Mouse (Mus musculus) left cerebral cortex, postnatal 10 days (tissue): Measurements from ENCODE around the gene Mettl17. TPM values are rescaled to one million over a fixed set of nuclear protein-coding genes. Genes with fewer than 3 reads are reported as not detected.
"Not testable (repeated sequence)": the region's sequence is repeated elsewhere in the genome, so short reads cannot be mapped to it uniquely, and the experiment has no call there.

ENCODE experiments used
- DNase-seq, 2 experiments: peaks; one replicate each; pipeline ENCODE4 v3.0.0; 2021 to 2022; ENCODE audit warnings: low spot score in 2 of 2, mixed read lengths in 1 of 2; ENCODE audit errors: extremely low spot score in 1 of 2
- intact Hi-C: fragments of 180-260 bp; cut with DNase I; formaldehyde crosslinking; loops from one replicate; pipeline ENCODE4 v1.15.1; 2025
- total RNA-seq, 2 experiments: library from RNA; stranded (reverse); gene quantifications; 2 replicates each; pipeline ENCODE4 v1.2.3; 2021

Mettl17 gene
- total RNA-seq: 10 to 100 TPM; 35.5 to 42.4 TPM

- intact Hi-C loops: loop anchor here (5.0 kb wide), 2 partner anchors 118 to 138 kb away; partner anchors contain the start of gene Zfp219
- DNase-seq: peak; percentile 94 to 96
Observed at GRCm38 (mm10) chr14:51884598-51885331, at the start of gene Mettl17. TSS of gene Mettl17 (plus strand) at chr14:51884842.

- DNase-seq, intact Hi-C loops: not testable (repeated sequence)
Observed at GRCm38 (mm10) chr14:51838480-51838879, 46.2 kb upstream of the Mettl17 start.

- no peak for DNase-seq
- intact Hi-C loops: loop anchor here (10.0 kb wide), 1 partner anchor 57 kb away; no protein-coding TSS in a partner anchor
Observed at GRCm38 (mm10) chr14:51842250-51842649, 42.4 kb upstream of the Mettl17 start.

- DNase-seq: no peak
- intact Hi-C loops: loop anchor here (10.0 kb wide), 1 partner anchor 58 kb away; no protein-coding TSS in a partner anchor
Observed at GRCm38 (mm10) chr14:51842781-51843180, 41.9 kb upstream of the Mettl17 start.

GRCm38 (mm10) chr14:51843882-51844281 lies 40.8 kb upstream of the Mettl17 start:
- DNase-seq: no peak
- intact Hi-C loops: loop anchor here (10.0 kb wide), 1 partner anchor 59 kb away; no protein-coding TSS in a partner anchor

GRCm38 (mm10) chr14:51846566-51846965 lies 38.1 kb upstream of the Mettl17 start:
- DNase-seq: no peak
- intact Hi-C loops: loop anchor here (10.0 kb wide), 1 partner anchor 62 kb away; no protein-coding TSS in a partner anchor

GRCm38 (mm10) chr14:51851006-51851405 lies 33.6 kb upstream of the Mettl17 start:
- intact Hi-C loops, DNase-seq: not testable (repeated sequence)

GRCm38 (mm10) chr14:51853399-51853798 lies 31.2 kb upstream of the Mettl17 start, which contains the start of gene Ear6:
TSS of gene Ear6 (plus strand) at chr14:51853699.
- intact Hi-C loops: no loop called here
- no peak for DNase-seq

- DNase-seq, intact Hi-C loops: not testable (repeated sequence)
Observed at GRCm38 (mm10) chr14:51855280-51855679, 29.4 kb upstream of the Mettl17 start.

- DNase-seq, intact Hi-C loops: not testable (repeated sequence)
Observed at GRCm38 (mm10) chr14:51863603-51864002, 21.0 kb upstream of the Mettl17 start.

GRCm38 (mm10) chr14:51870756-51871155 lies 13.9 kb upstream of the Mettl17 start:
- no peak for DNase-seq
- intact Hi-C loops: no loop called here

- intact Hi-C loops: no loop called here
Observed at GRCm38 (mm10) chr14:51871741-51872140, 12.9 kb upstream of the Mettl17 start.

GRCm38 (mm10) chr14:51877517-51877916 lies 7.1 kb upstream of the Mettl17 start:
- intact Hi-C loops: no loop called here
- no peak for DNase-seq

More at GRCm38 (mm10) chr14:51871741-51872140, 12.9 kb upstream of the Mettl17 start:
- no peak for DNase-seq

- DNase-seq: peak; percentile 56 to 79
- intact Hi-C loops: loop anchor here (5.0 kb wide), 2 partner anchors 119 to 139 kb away; partner anchors contain the start of gene Zfp219
Observed at GRCm38 (mm10) chr14:51883527-51884030, 1.1 kb upstream of the Mettl17 start.

GRCm38 (mm10) chr14:51884031-51884544 lies 554 bp upstream of the Mettl17 start:
- intact Hi-C loops: loop anchor here (5.0 kb wide), 2 partner anchors 118 to 138 kb away; partner anchors contain the start of gene Zfp219
- DNase-seq: no peak

GRCm38 (mm10) chr14:51886051-51886450 lies 1.4 kb downstream of the Mettl17 start:
- no peak for DNase-seq
- intact Hi-C loops: no loop called here

- no peak for DNase-seq
- intact Hi-C loops: no loop called here
Observed at GRCm38 (mm10) chr14:51889833-51890232, 5.2 kb downstream of the Mettl17 start.

GRCm38 (mm10) chr14:51892191-51892939 lies 7.7 kb downstream of the Mettl17 start, which contains the start of gene Slc39a2:
TSS of gene Slc39a2 (plus strand) at chr14:51892889.
- intact Hi-C loops: no loop called here

More at GRCm38 (mm10) chr14:51892191-51892939, 7.7 kb downstream of the Mettl17 start, which contains the start of gene Slc39a2:
- no peak for DNase-seq
